Mouse (Mus musculus) spleen, adult 10 weeks (tissue): Measurements from ENCODE around the gene Trim56. TPM values are rescaled to one million over a fixed set of nuclear protein-coding genes. Genes with fewer than 3 reads are reported as not detected.

ENCODE experiments used
- polyA plus RNA-seq: library from polyadenylated mRNA; stranded (reverse); fragments of 350-450 nt; fragmentation: Illumina TruSeq; extraction: RNeasy Lipid Tissue Mini Kit (QIAGEN cat#74804); gene quantifications from one replicate; pipeline ENCODE4 v1.2.3, GENCODE M21; 2015; ENCODE audit warnings: low replicate concordance; ENCODE audit not compliant: insufficient read depth

Gene Trim56
- 57.0 TPM for polyA plus RNA-seq

DNA sequence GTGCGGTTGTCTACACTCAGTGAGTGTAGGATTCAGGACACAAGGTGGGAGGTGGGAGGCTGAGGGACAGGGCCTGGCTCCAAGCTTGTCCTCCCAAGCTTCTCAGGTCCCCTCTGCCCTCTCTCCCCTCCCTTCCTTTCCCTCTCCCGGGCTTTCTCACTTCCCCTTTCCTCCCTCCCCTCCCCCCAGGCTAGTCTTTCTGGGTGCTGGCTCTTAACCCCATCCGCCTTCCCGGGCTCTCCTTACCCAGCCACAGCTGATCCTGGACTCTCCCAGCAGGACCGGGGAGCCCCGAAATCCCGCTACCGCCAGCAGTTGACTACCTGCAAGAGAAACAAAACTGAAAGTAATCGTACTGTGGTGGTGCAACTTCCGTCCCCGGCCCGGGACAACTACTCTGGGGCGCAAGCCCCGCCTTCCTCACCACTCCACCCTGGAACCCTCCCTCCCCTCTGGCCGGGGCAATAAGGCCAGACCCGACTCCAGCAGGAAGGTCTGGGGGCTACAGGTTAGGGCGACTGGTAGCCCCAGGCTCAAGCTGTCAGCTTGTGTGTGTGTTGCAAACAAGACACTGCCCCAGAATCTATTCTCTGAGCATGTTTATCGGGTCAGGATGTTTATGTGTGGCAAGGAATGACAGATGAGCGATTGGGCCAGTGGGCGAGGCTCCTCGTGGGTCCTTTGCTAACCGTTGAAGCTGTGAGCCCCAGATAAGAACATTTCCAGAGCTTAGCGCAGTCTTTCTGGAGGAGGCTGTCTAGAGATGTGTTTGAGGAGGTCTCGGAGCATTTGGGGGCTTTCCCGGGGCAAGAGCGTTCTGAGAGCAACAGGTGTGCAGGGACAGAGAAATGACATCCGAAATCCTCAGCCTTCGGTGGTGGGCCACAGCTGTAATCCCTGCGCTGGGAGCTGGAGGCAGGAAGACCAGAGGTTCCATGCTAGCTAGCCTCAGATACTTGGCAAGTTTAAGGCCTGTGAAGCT lies at the start of gene Trim56:
Gene Trim56 (minus strand): TSS at position 344 of the 982 bp plus-strand sequence.

DNA sequence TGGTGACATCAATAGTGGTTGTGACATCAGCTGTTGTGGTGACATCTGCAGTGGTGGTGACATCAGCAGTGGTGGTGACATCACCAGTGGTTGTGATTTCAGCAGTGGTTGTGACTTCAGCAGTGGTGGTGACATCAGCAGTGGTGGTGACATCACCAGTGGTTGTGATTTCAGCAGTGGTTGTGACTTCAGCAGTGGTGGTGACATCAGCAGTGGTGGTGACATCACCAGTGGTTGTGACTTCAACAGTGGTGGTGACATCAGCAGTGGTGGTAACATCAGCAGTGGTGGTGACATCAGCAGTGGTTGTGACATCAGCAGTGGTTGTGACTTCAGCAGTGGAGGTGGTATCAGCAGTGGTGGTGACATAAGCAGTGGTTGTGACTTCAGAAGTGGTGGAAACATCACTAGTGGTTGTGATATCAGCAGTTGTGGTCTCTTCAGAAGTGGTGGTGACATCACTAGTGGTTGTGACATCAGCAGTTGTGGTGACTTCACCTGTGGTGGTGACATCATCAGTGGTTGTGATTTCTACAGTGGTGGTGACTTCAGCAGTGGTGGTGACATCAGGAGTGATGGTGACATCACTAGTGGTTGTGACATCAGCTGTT lies 33.4 kb upstream of the Trim56 start, which contains the start of gene Muc3:
Gene Muc3 (minus strand): TSS at position 51 of the 611 bp plus-strand sequence.

DNA sequence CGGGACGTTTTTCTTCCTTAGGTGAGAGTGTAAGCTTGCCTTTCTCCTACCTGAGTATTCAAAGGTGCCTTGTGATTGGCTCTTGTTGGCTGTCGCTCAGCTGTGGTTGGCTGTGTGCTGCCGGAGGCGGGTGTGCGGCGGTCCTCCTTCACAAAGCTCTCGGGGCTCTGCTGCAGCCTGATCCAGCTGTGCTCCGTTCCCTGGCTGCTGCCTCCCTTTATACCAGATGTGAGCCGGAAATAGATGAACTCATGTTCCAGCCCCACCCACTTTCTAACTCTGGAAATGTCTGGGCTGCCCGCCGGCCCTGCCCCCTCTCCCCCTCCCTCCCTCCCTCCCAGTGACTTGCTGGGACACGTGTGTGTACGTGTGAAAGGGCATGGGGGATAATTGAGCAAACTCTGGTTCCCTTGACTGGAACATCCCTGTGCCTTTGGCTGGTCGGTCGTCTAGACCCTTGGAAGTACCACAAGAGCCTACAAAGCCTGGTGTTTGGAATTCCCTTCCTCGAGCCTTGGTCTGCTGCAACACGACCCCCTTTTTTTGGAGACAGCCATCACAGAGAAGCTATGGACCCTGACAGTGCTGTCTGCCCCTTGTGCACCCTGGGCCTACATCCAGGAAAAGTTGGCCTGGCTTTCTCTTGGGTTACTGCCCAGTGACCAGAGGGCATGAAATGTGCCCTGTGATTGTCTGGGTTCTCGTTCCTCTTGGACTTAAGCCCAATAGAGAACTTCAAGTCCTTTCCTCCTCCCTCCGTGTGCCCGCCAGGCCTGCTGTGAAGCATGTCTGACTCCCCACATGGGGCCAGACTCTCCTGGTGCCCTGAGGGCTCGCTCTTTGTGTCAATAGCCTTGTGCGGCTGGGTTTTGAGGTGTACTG lies 43.7 kb downstream of the Trim56 start, which contains the start of gene Serpine1:
Gene Serpine1 (minus strand): TSS at position 190 of the 882 bp plus-strand sequence.

Other genes starting within 250 kb of the Trim56 start
- 0.14 TPM for gene Col26a1, start 233.0 kb downstream of the Trim56 start, polyA plus RNA-seq
- 15.4 TPM for gene Ift22, start 208.1 kb downstream of the Trim56 start, polyA plus RNA-seq
- gene Fis1, start 162.9 kb downstream of the Trim56 start, polyA plus RNA-seq: 106 TPM
- gene Cldn15, start 149.6 kb downstream of the Trim56 start, polyA plus RNA-seq: 1.1 TPM
- 15.6 TPM for gene Plod3, start 129.2 kb downstream of the Trim56 start, polyA plus RNA-seq
- 13.8 TPM for gene Znhit1, start 128.2 kb downstream of the Trim56 start, polyA plus RNA-seq
- gene Vgf, start 89.8 kb downstream of the Trim56 start, polyA plus RNA-seq: not detected
- gene Ap1s1, start 70.1 kb downstream of the Trim56 start, polyA plus RNA-seq: 54.2 TPM
- gene Serpine1, start 43.9 kb downstream of the Trim56 start, polyA plus RNA-seq: 1.8 TPM
- not detected for gene Muc3, start 33.1 kb upstream of the Trim56 start, polyA plus RNA-seq
- 4.1 TPM for gene Muc3a, start 96.2 kb upstream of the Trim56 start, polyA plus RNA-seq
- gene Ache, start 171.3 kb upstream of the Trim56 start, polyA plus RNA-seq: 2.4 TPM
- 3.4 TPM for gene Ufsp1, start 178.4 kb upstream of the Trim56 start, polyA plus RNA-seq
- gene Srrt, start 191.5 kb upstream of the Trim56 start, polyA plus RNA-seq: 287 TPM
- gene Trip6, start 198.2 kb upstream of the Trim56 start, polyA plus RNA-seq: 3.0 TPM
- 9.0 TPM for gene Slc12a9, start 217.4 kb upstream of the Trim56 start, polyA plus RNA-seq
- 6.1 TPM for gene Ephb4, start 233.9 kb upstream of the Trim56 start, polyA plus RNA-seq